Mouse (Mus musculus): Measurements from ENCODE around the gene Iglon5. TPM values are rescaled to one million over a fixed set of nuclear protein-coding genes. Genes with fewer than 3 reads are reported as not detected.

Iglon5 gene
- polyA plus RNA-seq, 1 experiment from 2014 or later = 2.9 TPM

GRCm38 (mm10) chr7:43443126-43443916 is 46.6 kb downstream of the Iglon5 start:
- Histone ChIP-seq H3K4me1 (replicated peaks; ENCODE audit: control insufficient read depth, insufficient read depth, low read length) (no peaks in the 10 kb centered on the region), H3K27me3 (ENCODE audit: control insufficient read depth, insufficient read depth, low read length) (no peaks in the 10 kb centered on the region), H3K4me2 (replicated peaks; ENCODE audit: low read depth, low read length) (peak overlapping the region; percentile 83), H3K4me3 (ENCODE audit: low read depth, low read length) (peak overlapping the region; percentile 54), H3K27ac (ENCODE audit: low read depth, low read length) (peak overlapping the region; percentile 76), H3K9me3 (ENCODE audit: control insufficient read depth, low read length) (no peaks in the 10 kb centered on the region), H3K36me3 (ENCODE audit: control insufficient read depth, insufficient read depth, low read length) (no peaks in the 10 kb centered on the region), H3K9ac (ENCODE audit: low read depth, low read length) (peak overlapping the region; percentile 73)
- ATAC-seq (ENCODE audit: low FRiP score) (peak; percentile 88), DNase-seq (ENCODE audit: low spot score) (peak; percentile 75)
- WGBS = 1% methylated on average over 36 of the region's 36 CpGs

GRCm38 (mm10) chr7:43442684-43443083 is 47.2 kb downstream of the Iglon5 start:
- ATAC-seq (ENCODE audit: low FRiP score) = no peak; the same call in 1 of the 2 replicates
- peak overlapping the region; percentile 76 for H3K27ac ChIP-seq (ENCODE audit: low read depth, low read length)
- 13% methylated on average over 9 of the region's 9 CpGs for WGBS

GRCm38 (mm10) chr7:43441071-43441470 is 48.8 kb downstream of the Iglon5 start:
- Histone ChIP-seq H3K27me3 (ENCODE audit: control insufficient read depth, insufficient read depth, low read length) (no peaks in the 10 kb centered on the region), H3K4me2 (replicated peaks; ENCODE audit: low read depth, low read length) (no peak overlapping the region), H3K36me3 (ENCODE audit: control insufficient read depth, insufficient read depth, low read length) (no peaks in the 10 kb centered on the region), H3K4me1 (replicated peaks; ENCODE audit: control insufficient read depth, insufficient read depth, low read length) (no peaks in the 10 kb centered on the region), H3K4me3 (ENCODE audit: low read depth, low read length) (no peak overlapping the region), H3K27ac (ENCODE audit: low read depth, low read length) (no peak overlapping the region), H3K9me3 (ENCODE audit: control insufficient read depth, low read length) (no peaks in the 10 kb centered on the region), H3K9ac (ENCODE audit: low read depth, low read length) (no peak overlapping the region)
- 83% methylated on average over 3 of the region's 3 CpGs for WGBS
- DNase-seq (ENCODE audit: low spot score) (no peak), ATAC-seq (ENCODE audit: low FRiP score) (no peak)

More at GRCm38 (mm10) chr7:43442684-43443083, 47.2 kb downstream of the Iglon5 start:
- Histone ChIP-seq H3K9ac (ENCODE audit: low read depth, low read length) (peak overlapping the region; percentile 73), H3K27me3 (ENCODE audit: control insufficient read depth, insufficient read depth, low read length) (no peaks in the 10 kb centered on the region), H3K9me3 (ENCODE audit: control insufficient read depth, low read length) (no peaks in the 10 kb centered on the region), H3K4me3 (ENCODE audit: low read depth, low read length) (peak overlapping the region; percentile 54), H3K4me1 (replicated peaks; ENCODE audit: control insufficient read depth, insufficient read depth, low read length) (no peaks in the 10 kb centered on the region), H3K4me2 (replicated peaks; ENCODE audit: low read depth, low read length) (peak overlapping the region; percentile 83), H3K36me3 (ENCODE audit: control insufficient read depth, insufficient read depth, low read length) (no peaks in the 10 kb centered on the region)
- no peak for DNase-seq (ENCODE audit: low spot score)

GRCm38 (mm10) chr7:43440482-43440881 is 49.4 kb downstream of the Iglon5 start, which contains the start of gene Cldnd2:
Gene Cldnd2 (plus strand): TSS chr7:43440782.
- H3K4me3 ChIP-seq (ENCODE audit: low read depth, low read length) = no peak within 1 kb of the TSS
- no peak within 1 kb of the TSS for H3K9ac ChIP-seq (ENCODE audit: low read depth, low read length)
- H3K9me3 ChIP-seq (ENCODE audit: control insufficient read depth, low read length) = no peaks in the 10 kb centered on the region
- DNase-seq (ENCODE audit: low spot score) (no peak), ATAC-seq (ENCODE audit: low FRiP score) (no peak)
- no peaks in the 10 kb centered on the region for H3K27me3 ChIP-seq (ENCODE audit: control insufficient read depth, insufficient read depth, low read length)
- no peak within 1 kb of the TSS for H3K27ac ChIP-seq (ENCODE audit: low read depth, low read length)
- WGBS = 86% methylated on average over 6 of the region's 6 CpGs
- no peaks in the 10 kb centered on the region for H3K4me1 ChIP-seq (replicated peaks; ENCODE audit: control insufficient read depth, insufficient read depth, low read length)
- no peak within 1 kb of the TSS for H3K4me2 ChIP-seq (replicated peaks; ENCODE audit: low read depth, low read length)
- no peaks in the 10 kb centered on the region for H3K36me3 ChIP-seq (ENCODE audit: control insufficient read depth, insufficient read depth, low read length)

- ATAC-seq (ENCODE audit: low FRiP score) (no peak), DNase-seq (ENCODE audit: low spot score) (no peak)
- WGBS = 81% methylated on average over 4 of the region's 4 CpGs
Measured at GRCm38 (mm10) chr7:43438611-43439010, 51.3 kb downstream of the Iglon5 start.

GRCm38 (mm10) chr7:43436341-43437255 is 53.3 kb downstream of the Iglon5 start, which contains the start of gene Nkg7:
Gene Nkg7 (plus strand): TSS chr7:43437073.
- Histone ChIP-seq H3K4me3 (ENCODE audit: low read depth, low read length) (no peak within 1 kb of the TSS), H3K27me3 (ENCODE audit: control insufficient read depth, insufficient read depth, low read length) (no peaks in the 10 kb centered on the region), H3K9ac (ENCODE audit: low read depth, low read length) (no peak within 1 kb of the TSS), H3K4me1 (replicated peaks; ENCODE audit: control insufficient read depth, insufficient read depth, low read length) (no peaks in the 10 kb centered on the region), H3K27ac (ENCODE audit: low read depth, low read length) (no peak within 1 kb of the TSS), H3K4me2 (replicated peaks; ENCODE audit: low read depth, low read length) (no peak within 1 kb of the TSS), H3K36me3 (ENCODE audit: control insufficient read depth, insufficient read depth, low read length) (no peaks in the 10 kb centered on the region), H3K9me3 (ENCODE audit: control insufficient read depth, low read length) (no peaks in the 10 kb centered on the region)
- ATAC-seq (ENCODE audit: low FRiP score) (no peak), DNase-seq (ENCODE audit: low spot score) (no peak)
- 74% methylated on average over 10 of the region's 10 CpGs for WGBS

More at GRCm38 (mm10) chr7:43438611-43439010, 51.3 kb downstream of the Iglon5 start:
- no peaks in the 10 kb centered on the region for H3K4me1 ChIP-seq (replicated peaks; ENCODE audit: control insufficient read depth, insufficient read depth, low read length)
- H3K27me3 ChIP-seq (ENCODE audit: control insufficient read depth, insufficient read depth, low read length) = no peaks in the 10 kb centered on the region
- no peaks in the 10 kb centered on the region for H3K9me3 ChIP-seq (ENCODE audit: control insufficient read depth, low read length)
- no peak overlapping the region for H3K9ac ChIP-seq (ENCODE audit: low read depth, low read length)
- H3K27ac ChIP-seq (ENCODE audit: low read depth, low read length) = no peak overlapping the region
- no peaks in the 10 kb centered on the region for H3K36me3 ChIP-seq (ENCODE audit: control insufficient read depth, insufficient read depth, low read length)
- no peak overlapping the region for H3K4me2 ChIP-seq (replicated peaks; ENCODE audit: low read depth, low read length)
- no peak overlapping the region for H3K4me3 ChIP-seq (ENCODE audit: low read depth, low read length)

- 88% methylated on average over 5 of the region's 5 CpGs for WGBS
- H3K9ac ChIP-seq (ENCODE audit: low read depth, low read length) = no peak overlapping the region
- H3K4me2 ChIP-seq (replicated peaks; ENCODE audit: low read depth, low read length) = no peak overlapping the region
- H3K4me3 ChIP-seq (ENCODE audit: low read depth, low read length) = no peak overlapping the region
- no peak overlapping the region for H3K27ac ChIP-seq (ENCODE audit: low read depth, low read length)
- no peaks in the 10 kb centered on the region for H3K27me3 ChIP-seq (ENCODE audit: control insufficient read depth, insufficient read depth, low read length)
- ATAC-seq (ENCODE audit: low FRiP score) (no peak), DNase-seq (ENCODE audit: low spot score) (no peak)
- no peaks in the 10 kb centered on the region for H3K9me3 ChIP-seq (ENCODE audit: control insufficient read depth, low read length)
- H3K4me1 ChIP-seq (replicated peaks; ENCODE audit: control insufficient read depth, insufficient read depth, low read length) = no peaks in the 10 kb centered on the region
- no peaks in the 10 kb centered on the region for H3K36me3 ChIP-seq (ENCODE audit: control insufficient read depth, insufficient read depth, low read length)
Measured at GRCm38 (mm10) chr7:43434676-43435075, 55.2 kb downstream of the Iglon5 start.

- Histone ChIP-seq H3K4me1 (replicated peaks; ENCODE audit: control insufficient read depth, insufficient read depth, low read length) (no peaks in the 10 kb centered on the region), H3K27ac (ENCODE audit: low read depth, low read length) (no peak overlapping the region), H3K9me3 (ENCODE audit: control insufficient read depth, low read length) (no peaks in the 10 kb centered on the region), H3K4me2 (replicated peaks; ENCODE audit: low read depth, low read length) (no peak overlapping the region), H3K36me3 (ENCODE audit: control insufficient read depth, insufficient read depth, low read length) (no peaks in the 10 kb centered on the region), H3K4me3 (ENCODE audit: low read depth, low read length) (no peak overlapping the region), H3K27me3 (ENCODE audit: control insufficient read depth, insufficient read depth, low read length) (no peaks in the 10 kb centered on the region), H3K9ac (ENCODE audit: low read depth, low read length) (no peak overlapping the region)
- ATAC-seq (ENCODE audit: low FRiP score) (no peak), DNase-seq (ENCODE audit: low spot score) (no peak)
- 79% methylated on average over 4 of the region's 4 CpGs for WGBS
Measured at GRCm38 (mm10) chr7:43432891-43433290, 57.0 kb downstream of the Iglon5 start.

Measured in hindbrain, embryonic 11.5 days (tissue).